Mouse (Mus musculus) activated CD4-positive, CD25-positive, alpha-beta regulatory T cell, adult 9 weeks (primary cell): ENCODE measurements around the gene Zfp108. TPM values are rescaled to one million over a fixed set of nuclear protein-coding genes. Genes with fewer than 3 reads are reported as not detected.

Source experiments
- polyA plus RNA-seq: library from polyadenylated mRNA; unstranded; fragments of 100-300 nt; shearing (Covaris generic); gene quantifications from one replicate; pipeline ENCODE4 v1.2.1, GENCODE M21; 2017

Gene Zfp108
- polyA plus RNA-seq = 0.76 TPM

DNA sequence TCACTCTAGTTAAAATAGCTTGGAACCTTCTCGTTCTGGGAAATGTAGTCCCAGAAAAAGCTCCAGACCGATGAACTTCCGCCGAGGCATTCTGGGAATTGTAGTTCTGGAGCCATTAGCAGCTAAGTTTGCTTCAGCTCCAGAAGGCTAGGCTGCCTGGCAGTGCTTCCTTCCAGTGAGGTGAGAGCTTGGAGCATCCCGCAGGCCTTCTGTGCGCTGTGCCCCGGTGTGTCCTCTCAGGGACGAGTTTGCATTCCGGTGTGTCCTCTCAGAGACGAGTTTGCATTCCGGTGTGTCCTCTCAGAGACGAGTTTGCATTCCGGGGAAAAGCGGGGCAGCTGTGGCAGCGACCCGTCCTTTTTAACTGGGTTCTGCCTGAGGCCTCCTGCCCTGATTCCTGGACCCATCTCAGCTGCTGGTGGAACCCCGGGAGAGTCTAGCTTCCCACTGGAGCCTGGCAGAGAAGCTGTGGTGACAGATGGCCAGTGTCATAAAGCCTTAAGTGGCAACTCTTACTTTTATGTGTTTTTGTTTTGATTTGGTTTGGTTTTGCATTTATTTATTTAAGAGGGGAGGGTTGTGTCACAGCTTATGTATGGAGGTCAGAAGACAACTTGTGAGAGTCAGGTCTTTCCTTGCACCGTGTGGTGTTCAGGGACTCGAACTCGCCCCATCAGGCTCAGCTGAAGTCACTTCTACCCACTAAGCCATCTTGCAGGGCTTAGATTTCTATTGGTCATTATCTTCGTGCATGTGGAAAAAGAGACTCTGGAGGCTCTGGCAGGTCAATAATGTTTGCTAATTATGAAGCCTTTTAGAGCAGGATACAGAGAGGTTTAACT, at the start of gene Zfp108:
Gene Zfp108 (plus strand): TSS at position 162 of the 842 bp plus-strand sequence.

DNA sequence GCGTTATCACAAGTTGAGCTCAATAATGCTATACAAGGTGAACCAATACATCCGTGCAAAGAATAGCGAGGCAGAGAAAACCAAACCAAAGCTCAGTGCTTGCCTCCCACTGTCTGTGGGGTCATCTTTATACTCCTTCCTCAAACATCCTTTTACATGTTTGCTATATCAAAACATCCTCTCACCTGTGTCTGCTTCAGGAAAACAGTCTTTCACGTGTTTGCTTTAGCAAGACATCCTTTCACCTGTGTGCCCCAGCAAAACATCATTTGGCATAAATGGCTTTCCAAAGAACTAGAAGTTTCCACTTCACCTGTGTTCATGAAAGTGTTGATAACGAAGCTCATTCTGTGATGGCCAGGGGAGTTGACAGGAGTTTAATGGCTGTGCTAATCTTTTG, 43.3 kb upstream of the Zfp108 start, which contains the start of gene Zfp111:
Gene Zfp111 (minus strand): TSS at position 101 of the 400 bp plus-strand sequence.

DNA sequence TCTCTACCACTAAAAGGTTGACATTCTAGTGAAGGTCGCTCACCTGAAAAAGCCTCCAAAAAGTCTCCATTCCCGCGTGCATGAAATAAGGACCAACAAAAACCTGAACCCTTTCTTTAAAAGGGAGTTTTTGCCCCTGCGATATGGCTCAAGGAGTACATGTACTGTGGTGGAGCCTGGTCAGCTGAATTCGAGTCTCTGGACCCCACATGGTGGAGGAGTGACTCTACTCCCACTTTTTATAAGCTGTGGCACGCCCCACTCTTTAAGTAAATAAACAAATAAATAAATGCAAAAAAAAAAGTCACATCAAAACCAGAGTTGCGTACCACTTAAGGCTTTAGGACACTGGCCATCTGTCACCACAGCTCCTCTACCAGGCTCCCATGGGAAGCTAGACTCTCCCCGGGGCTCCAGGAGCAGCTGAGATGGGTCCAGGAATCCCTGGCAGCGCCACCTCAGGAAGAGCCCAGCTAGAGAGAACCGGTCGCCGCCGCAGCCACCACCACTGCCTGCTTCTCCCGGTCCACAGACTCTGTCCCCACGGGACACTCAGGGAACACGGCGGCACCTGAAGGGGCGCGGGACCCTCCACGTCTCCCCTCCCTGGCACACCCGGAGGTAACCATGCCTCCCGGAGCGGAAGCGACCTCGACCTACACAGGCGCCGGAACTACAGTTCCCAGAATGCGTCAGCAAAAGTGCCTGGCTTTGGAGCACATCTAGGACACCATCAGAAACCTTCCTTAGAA, 17.4 kb upstream of the Zfp108 start, which contains the start of gene Zfp109:
Gene Zfp109 (minus strand): TSS at position 521 of the 752 bp plus-strand sequence.

DNA sequence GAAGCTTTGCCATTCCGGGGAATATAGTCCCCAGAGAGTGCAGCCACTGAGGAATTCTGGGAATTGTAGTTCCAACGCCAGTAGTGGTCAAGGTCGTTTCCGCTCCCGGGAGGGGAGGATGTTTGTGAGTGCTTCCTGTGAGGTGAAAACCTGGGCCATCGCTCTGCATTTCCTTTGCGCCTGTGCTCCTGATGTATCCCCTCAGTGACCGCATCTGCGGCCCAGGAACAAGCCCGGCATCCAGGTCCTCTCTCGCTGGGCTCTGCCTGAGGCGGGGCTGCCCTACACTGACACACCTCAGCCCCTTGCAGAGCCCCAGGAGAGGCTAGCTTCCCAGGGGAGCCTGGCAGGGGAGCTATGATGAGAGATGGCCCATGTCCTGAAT, 15.7 kb downstream of the Zfp108 start, which contains the start of gene Zfp93:
Gene Zfp93 (plus strand): TSS at position 133 of the 385 bp plus-strand sequence.

DNA sequence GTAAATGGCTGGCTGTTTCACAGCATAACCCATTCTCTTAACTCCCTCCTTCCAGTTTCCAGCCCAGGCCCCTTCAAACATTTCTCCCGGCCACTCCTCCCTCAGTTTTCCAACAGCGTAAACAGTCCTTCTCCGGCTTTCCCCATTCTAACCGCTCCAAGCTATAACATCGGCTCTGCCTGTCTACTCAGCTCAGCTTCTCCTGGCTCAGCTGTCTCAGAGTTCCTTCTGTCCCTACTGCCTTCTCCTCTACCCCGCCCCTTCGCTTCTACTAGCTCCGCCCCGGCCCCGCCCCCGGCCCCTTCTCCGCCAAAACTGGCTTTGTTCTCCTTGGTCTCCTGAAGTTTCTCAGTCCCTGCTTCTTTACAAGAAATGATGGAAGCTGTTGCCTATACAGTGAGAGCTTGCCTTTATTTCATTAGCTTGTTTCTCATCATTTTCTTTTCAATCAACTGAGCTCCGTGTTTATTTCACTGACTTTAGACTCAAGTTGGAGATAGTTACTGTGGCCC, 46.2 kb downstream of the Zfp108 start, which contains the start of gene Zfp61:
Gene Zfp61 (minus strand): TSS at position 462 of the 512 bp plus-strand sequence.

Other genes with a start within 250 kb of the Zfp108 start
- 0.05 TPM for gene Vmn1r183, start 201.5 kb upstream of the Zfp108 start, polyA plus RNA-seq
- gene Zfp180, start 172.9 kb upstream of the Zfp108 start, polyA plus RNA-seq = 35.7 TPM
- 1.1 TPM for gene Zfp112, start 142.5 kb upstream of the Zfp108 start, polyA plus RNA-seq
- gene Zfp235, start 120.6 kb upstream of the Zfp108 start, polyA plus RNA-seq = 19.9 TPM
- gene Zfp114, start 79.7 kb upstream of the Zfp108 start, polyA plus RNA-seq = 1.7 TPM
- gene Zfp111, start 43.4 kb upstream of the Zfp108 start, polyA plus RNA-seq = 1.3 TPM
- 6.4 TPM for gene Zfp109, start 17.2 kb upstream of the Zfp108 start, polyA plus RNA-seq
- gene Zfp93, start 15.6 kb downstream of the Zfp108 start, polyA plus RNA-seq = 4.7 TPM
- gene Zfp61, start 46.4 kb downstream of the Zfp108 start, polyA plus RNA-seq = 27.2 TPM
- 13.6 TPM for gene Zfp94, start 61.9 kb downstream of the Zfp108 start, polyA plus RNA-seq
- not detected for gene Tescl, start 79.1 kb downstream of the Zfp108 start, polyA plus RNA-seq
- not detected for gene Lypd5, start 94.4 kb downstream of the Zfp108 start, polyA plus RNA-seq
- 147 TPM for gene Kcnn4, start 115.5 kb downstream of the Zfp108 start, polyA plus RNA-seq
- 50.9 TPM for gene Smg9, start 144.8 kb downstream of the Zfp108 start, polyA plus RNA-seq
- gene Irgc1, start 197.5 kb downstream of the Zfp108 start, polyA plus RNA-seq = 0.40 TPM
- 1.0 TPM for gene Plaur, start 207.7 kb downstream of the Zfp108 start, polyA plus RNA-seq
- gene Cadm4, start 227.2 kb downstream of the Zfp108 start, polyA plus RNA-seq = not detected